Mouse (Mus musculus): ENCODE results near the gene Bet1.
A peak's percentile ranks its signal among the peaks of the same experiment; 100 is the strongest.

Bet1 gene

DNA sequence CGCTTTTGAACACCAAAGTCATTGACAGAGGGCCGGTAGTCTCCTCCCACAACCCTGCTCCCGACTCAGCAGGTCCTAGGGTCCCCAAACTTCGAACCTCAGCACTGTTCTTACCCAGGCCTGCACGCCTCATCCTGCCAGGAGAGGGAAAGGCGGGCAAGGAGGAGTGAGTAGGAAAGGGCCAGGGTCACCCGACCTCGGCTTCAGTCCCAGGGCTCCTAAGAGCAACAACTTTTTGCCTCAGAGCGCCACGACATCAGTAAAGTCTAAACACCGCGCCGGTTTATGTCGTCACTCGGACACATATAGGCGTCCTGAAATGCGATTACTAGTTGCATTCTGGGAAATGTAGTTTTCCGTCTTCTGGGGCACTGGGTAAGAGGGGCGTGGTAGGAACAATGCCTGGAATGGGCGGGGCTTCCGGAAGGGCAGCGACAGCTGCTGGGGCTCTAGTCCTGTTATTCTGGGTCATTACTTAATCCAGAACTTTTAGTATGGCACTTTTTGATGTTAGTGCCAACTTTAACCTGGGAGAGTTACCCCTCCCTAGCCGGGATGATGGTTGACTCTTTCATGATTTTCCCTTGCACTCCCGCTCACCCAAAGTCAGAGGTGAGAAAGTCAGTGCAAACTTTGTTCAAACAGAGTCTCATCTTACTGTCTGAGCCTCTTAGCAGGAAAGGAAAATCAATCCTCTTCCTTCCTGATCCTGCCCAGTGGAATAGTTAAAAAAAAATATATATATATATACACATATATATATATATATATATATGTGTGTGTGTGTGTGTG, at the start of gene Bet1:
Bet1 (minus strand) TSS at position 310 of the 792 bp plus-strand sequence.
- peak; percentile 93 for DNase-seq (ENCODE audit: low spot score)

DNA sequence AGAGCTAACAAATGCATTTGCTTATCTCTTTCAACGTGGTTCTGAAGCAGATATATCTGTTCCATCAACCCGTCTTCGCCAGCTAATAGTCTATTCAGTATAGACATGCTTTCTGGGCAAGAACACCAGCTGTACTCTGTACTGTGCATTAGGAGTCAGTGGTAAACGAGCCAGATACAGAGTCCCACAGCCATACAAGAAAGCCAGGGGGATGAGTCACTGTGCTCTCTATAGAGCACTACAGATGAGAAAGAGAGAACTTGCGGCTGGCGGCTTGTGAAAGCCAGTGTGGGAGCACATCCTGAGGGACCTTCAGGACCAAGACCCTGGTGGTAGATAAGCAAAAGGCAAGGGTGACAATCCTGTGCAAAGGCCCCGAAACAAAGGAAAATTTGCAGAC, 45.5 kb upstream of the Bet1 start:
- DNase-seq (ENCODE audit: low spot score), result no peak

DNA sequence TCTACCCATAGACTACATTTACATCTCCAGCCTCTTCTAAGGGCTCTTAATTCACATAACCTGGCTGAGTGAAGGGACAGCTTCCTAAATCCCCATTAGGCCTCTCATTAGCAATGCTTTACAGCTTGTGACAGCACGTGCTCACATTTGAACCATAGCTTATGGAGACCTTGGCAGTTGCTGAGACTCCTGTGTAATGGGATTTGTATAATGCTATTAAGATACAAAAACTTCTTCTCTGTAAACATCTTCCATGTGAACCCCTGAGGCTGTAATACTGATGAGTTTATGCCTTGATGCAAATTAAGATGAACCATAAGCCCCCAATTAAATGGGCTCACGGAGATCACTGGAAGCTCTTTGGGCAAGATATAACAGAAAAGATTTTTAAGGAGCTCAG, 44.4 kb upstream of the Bet1 start:
- DNase-seq (ENCODE audit: low spot score), result no peak

DNA sequence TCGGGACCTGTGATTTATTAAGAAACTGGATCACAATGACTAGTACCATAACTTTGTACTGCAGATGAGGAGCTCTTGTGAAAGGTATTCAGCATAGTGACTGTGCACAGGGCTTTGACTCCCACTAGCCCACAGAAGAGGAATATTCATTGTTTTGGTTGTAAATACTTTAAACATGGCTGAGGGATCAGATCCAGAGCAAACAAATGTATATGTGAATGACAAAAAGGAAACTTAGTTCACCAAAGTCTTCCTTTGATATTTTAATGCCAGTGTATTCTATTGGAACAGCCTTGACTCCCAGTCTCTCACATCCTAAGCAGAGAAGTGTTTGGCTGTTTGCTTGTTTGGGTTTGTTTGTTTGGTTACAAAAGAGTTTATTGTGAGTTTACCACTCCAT, 31.8 kb upstream of the Bet1 start:
- DNase-seq (ENCODE audit: low spot score), result no peak

DNA sequence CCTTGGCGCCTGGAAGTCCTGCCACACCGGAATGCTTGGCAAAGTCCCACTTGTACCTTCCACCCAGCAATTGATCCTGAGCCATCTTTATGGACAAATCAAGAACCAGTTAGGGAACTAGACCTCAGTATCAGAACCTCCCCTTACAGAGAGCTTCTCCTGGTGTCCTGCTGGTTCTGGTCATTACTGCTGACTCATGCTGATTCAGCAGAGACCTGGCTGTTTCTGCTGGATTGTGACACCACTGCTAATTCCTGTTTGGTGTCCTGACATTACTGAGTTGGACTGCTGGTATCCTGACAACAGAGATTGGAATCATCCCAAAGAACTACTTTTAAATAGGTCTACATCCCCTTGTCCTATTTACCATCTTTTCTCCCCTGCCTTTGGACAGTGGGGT, 3.7 kb upstream of the Bet1 start:
- peak; percentile 6 for DNase-seq (ENCODE audit: low spot score)

DNA sequence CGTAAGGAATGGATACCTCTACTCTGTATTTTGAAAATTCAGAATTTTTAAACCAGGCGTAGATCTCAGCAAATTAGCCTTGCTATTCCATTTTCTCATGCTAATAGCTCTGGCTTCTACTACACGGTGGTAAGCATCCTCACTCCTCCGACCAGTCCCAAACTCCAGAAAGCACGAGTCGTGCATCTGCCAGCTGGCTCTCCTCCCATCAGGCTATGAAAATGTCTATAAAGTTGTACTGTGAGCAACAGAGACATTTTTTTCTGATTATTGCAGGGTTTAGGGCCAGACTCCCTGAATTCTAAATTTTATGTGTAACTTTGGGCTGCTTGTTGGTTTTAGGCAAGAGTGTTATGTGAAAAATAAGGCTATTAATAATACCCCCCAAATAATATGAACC, 14.5 kb downstream of the Bet1 start:
- no peak for DNase-seq (ENCODE audit: low spot score)

DNA sequence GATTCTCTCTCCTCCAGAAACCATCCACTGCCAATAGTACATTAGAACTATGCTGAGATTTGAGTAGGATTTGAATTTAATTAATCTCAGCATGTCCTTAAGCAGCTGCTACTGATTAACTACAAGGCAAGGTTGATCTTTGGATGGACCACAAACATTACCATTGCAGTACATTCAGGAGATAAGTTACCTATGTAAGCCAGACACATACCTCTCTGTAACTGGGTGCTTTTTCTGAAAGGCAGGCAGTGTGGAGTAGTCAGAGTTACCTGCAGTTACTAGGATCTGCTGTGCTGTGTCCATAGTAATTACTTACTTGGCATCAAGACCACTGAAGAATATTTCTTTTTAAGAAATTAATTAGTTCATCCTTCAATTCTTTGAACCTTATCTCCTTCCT, 17.1 kb downstream of the Bet1 start:
- DNase-seq (ENCODE audit: low spot score), result no peak

DNA sequence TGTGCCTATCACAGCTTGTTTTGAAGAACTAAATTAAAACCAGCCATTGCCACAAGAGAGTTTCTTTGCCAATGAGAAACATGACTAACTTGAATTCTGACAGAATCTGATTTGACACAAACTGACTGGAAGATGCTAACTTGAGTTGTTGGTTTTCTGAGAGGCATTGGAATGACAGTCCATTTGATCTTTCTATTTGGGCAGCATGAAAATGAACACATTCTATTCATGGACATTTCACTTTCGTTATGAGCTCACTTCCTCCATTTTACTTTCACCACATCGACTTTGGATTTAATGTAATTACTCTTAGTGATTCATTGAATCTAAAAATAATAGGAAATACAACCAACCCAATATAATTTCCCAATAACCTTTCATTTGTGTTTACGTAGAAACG, 32.4 kb downstream of the Bet1 start:
- DNase-seq (ENCODE audit: low spot score), result no peak

DNA sequence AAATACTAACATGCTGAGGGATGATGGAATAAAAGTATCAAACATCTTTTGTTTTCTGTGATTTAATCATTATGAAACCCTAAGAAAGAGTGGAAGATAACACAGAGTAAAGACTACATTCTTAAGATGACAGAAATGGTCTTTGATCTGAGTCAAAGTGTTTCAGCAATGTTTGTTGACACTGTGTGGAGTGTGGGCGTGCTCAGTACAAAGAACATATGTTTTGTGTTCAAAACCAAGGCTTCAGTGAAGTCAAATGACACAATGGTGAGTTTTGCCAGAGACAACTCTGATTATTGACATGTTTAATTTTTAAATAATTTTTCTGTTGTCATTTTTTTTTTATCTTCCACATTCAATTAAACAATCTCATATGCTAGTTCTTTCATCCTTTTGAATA, 33.9 kb downstream of the Bet1 start:
- no peak for DNase-seq (ENCODE audit: low spot score)

DNA sequence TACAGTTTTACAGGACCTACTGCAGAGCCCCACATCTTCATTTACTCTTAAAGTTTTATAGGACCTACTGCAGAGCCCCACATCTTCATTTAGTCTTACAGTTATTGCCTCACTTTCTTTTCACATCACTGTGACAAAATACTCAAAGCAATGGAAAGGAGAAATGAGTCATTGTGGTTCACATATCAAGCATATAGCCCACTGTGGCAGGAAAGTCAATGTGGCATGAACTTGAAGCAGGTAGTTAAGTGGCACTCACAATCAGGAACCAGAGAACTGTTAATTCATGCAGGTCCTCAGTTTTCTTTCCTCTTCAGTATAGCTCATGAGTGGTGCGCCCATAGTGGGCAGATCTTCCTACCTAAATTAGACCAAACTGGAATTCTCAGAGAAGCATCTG, 39.6 kb downstream of the Bet1 start:
- DNase-seq (ENCODE audit: low spot score), result no peak

DNA sequence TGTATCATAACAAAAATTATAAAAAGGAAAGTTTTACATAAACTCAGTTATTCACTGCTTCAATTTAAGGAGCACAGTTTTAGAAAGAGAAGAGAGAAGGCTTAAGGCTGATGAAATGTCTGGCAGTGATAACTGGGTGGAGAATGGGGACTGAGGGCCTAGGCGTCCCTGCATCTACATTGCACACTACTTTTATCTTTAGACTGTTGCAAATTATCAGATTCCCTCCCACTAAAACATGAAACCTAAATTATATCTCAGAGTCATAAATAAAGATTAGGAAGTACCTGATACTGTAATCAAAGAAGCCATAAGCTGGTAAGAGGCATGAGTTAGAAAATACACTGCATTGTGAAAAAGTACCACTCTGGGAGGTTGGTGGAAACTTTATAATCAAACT, 45.0 kb downstream of the Bet1 start:
- no peak for DNase-seq (ENCODE audit: low spot score)

DNA sequence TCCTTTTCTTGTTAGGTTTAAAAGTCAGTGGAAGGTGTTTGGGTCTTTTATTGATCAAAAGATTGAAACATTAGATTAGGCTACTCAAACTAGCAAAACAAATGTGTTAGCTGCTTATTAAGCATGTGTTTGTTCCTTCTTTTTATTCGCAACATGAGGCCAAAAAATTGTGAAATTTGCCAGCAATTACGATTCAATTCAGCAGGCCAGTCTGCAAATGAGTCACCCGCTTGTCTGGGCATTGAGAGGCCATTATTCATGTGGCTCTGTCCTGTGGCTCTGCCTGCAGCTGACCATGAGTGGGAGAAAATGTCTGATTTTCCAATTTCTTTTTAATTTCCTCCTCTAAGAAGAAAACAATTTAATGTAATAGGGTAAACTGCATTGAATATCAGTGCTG, 55.8 kb downstream of the Bet1 start:
- DNase-seq (ENCODE audit: low spot score), result no peak
